Mouse (Mus musculus) heart, embryonic 11.5 days (tissue): ENCODE measurements at regions not wholly inside any gene's neighbourhood (a gene's known extent, or its start where the extent isn't known, plus 50 kb on each side); places are given as distances from the start of the nearest gene placed in this dataset.

Experiments
- ATAC-seq: fragments of 200-750 bp; cut with Nextera tagmentation; replicated peaks from 2 replicates; pipeline ENCODE4 v1.8.0; 2017; ENCODE audit warnings: moderate library complexity; ENCODE audit not compliant: insufficient number of reproducible peaks, low FRiP score, low TSS enrichment
- H3K27ac ChIP-seq: fragments of 300-500 bp; sonication (generic); 2 replicates; pipeline ENCODE4 v1.5.1; 2014; ENCODE audit warnings: mild to moderate bottlenecking, low read depth, low read length
- H3K27me3 ChIP-seq: fragments of 300-500 bp; sonication (generic); 2 replicates; pipeline ENCODE4 v1.6.1; 2014; ENCODE audit warnings: mild to moderate bottlenecking, low read length, mixed read lengths; ENCODE audit not compliant: control insufficient read depth, insufficient read depth
- H3K36me3 ChIP-seq: fragments of 300-500 bp; sonication (generic); 2 replicates; pipeline ENCODE4 v1.6.1; 2014; ENCODE audit warnings: mild to moderate bottlenecking, low read length, moderate library complexity, mixed read lengths; ENCODE audit not compliant: control insufficient read depth, insufficient read depth
- H3K4me1 ChIP-seq: fragments of 300-500 bp; sonication (generic); 2 replicates; pipeline ENCODE4 v1.6.1; 2014; ENCODE audit warnings: low read length; ENCODE audit not compliant: control insufficient read depth, insufficient read depth
- H3K4me2 ChIP-seq: fragments of 300-500 bp; sonication (generic); 2 replicates; pipeline ENCODE4 v1.6.1; 2014; ENCODE audit warnings: mild to moderate bottlenecking, moderate library complexity
- H3K4me3 ChIP-seq: fragments of 300-500 bp; sonication (generic); 2 replicates; pipeline ENCODE4 v1.5.1; 2014; ENCODE audit warnings: low read depth, low read length
- H3K9ac ChIP-seq: fragments of 300-500 bp; sonication (generic); 2 replicates; pipeline ENCODE4 v1.6.1; 2014; ENCODE audit warnings: mild to moderate bottlenecking, low read depth, low read length, moderate library complexity
- H3K9me3 ChIP-seq: fragments of 300-500 bp; sonication (generic); replicated peaks from 2 replicates; pipeline ENCODE4 v1.6.1; 2016; ENCODE audit warnings: low read length; ENCODE audit not compliant: control insufficient read depth
- WGBS: fragments of 180-500 bp; shearing (Covaris S2); extraction: QIAGEN DNeasy Blood & Tissue Kit; methylation state at CpG from one replicate; pipeline ENCODE4 v1.1.7; 2014; ENCODE audit not compliant: insufficient replicate concordance; 5-methylcytosine and 5-hydroxymethylcytosine counted together

GRCm38 (mm10) chr15:88408461-88409379, 191.4 kb upstream of the Zdhhc25 start:
- H3K4me2 ChIP-seq: no peak overlapping the region
- WGBS: 76% methylated on average over 20 of the region's 20 CpGs

GRCm38 (mm10) chr15:88414206-88414605, 185.9 kb upstream of the Zdhhc25 start:
- ATAC-seq: no peak
- no peak overlapping the region for H3K27ac ChIP-seq
- H3K4me1 ChIP-seq: no peaks in the 10 kb centered on the region
- no peaks in the 10 kb centered on the region; the same call in 1 of the 2 replicates for H3K9me3 ChIP-seq
- no peaks in the 10 kb centered on the region for H3K36me3 ChIP-seq
- H3K27me3 ChIP-seq: no peaks in the 10 kb centered on the region
- no peak overlapping the region for H3K4me2 ChIP-seq
- H3K9ac ChIP-seq: no peak overlapping the region
- H3K4me3 ChIP-seq: no peak overlapping the region
- 68% methylated on average over 4 of the region's 4 CpGs for WGBS

More at GRCm38 (mm10) chr15:88408461-88409379, 191.4 kb upstream of the Zdhhc25 start:
- Histone ChIP-seq H3K9me3 (no peaks in the 10 kb centered on the region; the same call in 1 of the 2 replicates), H3K4me3 (no peak overlapping the region), H3K27ac (no peak overlapping the region), H3K9ac (no peak overlapping the region), H3K36me3 (no peaks in the 10 kb centered on the region), H3K4me1 (no peaks in the 10 kb centered on the region), H3K27me3 (no peaks in the 10 kb centered on the region)
- no peak for ATAC-seq

GRCm38 (mm10) chr15:88418881-88419280, 181.2 kb upstream of the Zdhhc25 start:
- Histone ChIP-seq H3K4me1 (no peaks in the 10 kb centered on the region), H3K27ac (no peak overlapping the region), H3K9me3 (peaks cover 6% of the 10 kb centered on the region; the same call in 1 of the 2 replicates), H3K4me3 (no peak overlapping the region), H3K4me2 (no peak overlapping the region), H3K27me3 (no peaks in the 10 kb centered on the region), H3K36me3 (no peaks in the 10 kb centered on the region), H3K9ac (no peak overlapping the region)
- ATAC-seq: no peak
- 67% methylated on average over 8 of the region's 8 CpGs for WGBS

GRCm38 (mm10) chr15:88428441-88428840, 171.7 kb upstream of the Zdhhc25 start:
- Histone ChIP-seq H3K4me3 (no peak overlapping the region), H3K36me3 (no peaks in the 10 kb centered on the region), H3K27ac (no peak overlapping the region), H3K4me1 (no peaks in the 10 kb centered on the region), H3K9me3 (peaks cover 6% of the 10 kb centered on the region), H3K4me2 (no peak overlapping the region), H3K27me3 (no peaks in the 10 kb centered on the region), H3K9ac (no peak overlapping the region)
- WGBS: 64% methylated on average over 7 of the region's 7 CpGs
- no peak for ATAC-seq

GRCm38 (mm10) chr15:88430941-88431340, 169.2 kb upstream of the Zdhhc25 start:
- no peaks in the 10 kb centered on the region for H3K27me3 ChIP-seq
- ATAC-seq: no peak
- no peak overlapping the region for H3K9ac ChIP-seq
- 85% methylated on average over 7 of the region's 7 CpGs for WGBS
- no peak overlapping the region for H3K4me2 ChIP-seq
- no peaks in the 10 kb centered on the region for H3K4me1 ChIP-seq
- peaks cover 4% of the 10 kb centered on the region for H3K9me3 ChIP-seq
- H3K27ac ChIP-seq: no peak overlapping the region
- no peaks in the 10 kb centered on the region for H3K36me3 ChIP-seq
- H3K4me3 ChIP-seq: no peak overlapping the region

GRCm38 (mm10) chr15:88448272-88448671, 151.8 kb upstream of the Zdhhc25 start:
- ATAC-seq: no peak
- H3K4me1 ChIP-seq: no peaks in the 10 kb centered on the region
- WGBS: 72% methylated on average over 4 of the region's 4 CpGs
- no peak overlapping the region for H3K9ac ChIP-seq
- H3K9me3 ChIP-seq: no peaks in the 10 kb centered on the region
- no peak overlapping the region for H3K4me2 ChIP-seq
- H3K27ac ChIP-seq: no peak overlapping the region
- no peaks in the 10 kb centered on the region for H3K27me3 ChIP-seq
- no peaks in the 10 kb centered on the region for H3K36me3 ChIP-seq
- no peak overlapping the region for H3K4me3 ChIP-seq

GRCm38 (mm10) chr15:88451241-88451640, 148.9 kb upstream of the Zdhhc25 start:
- Histone ChIP-seq H3K36me3 (no peaks in the 10 kb centered on the region), H3K9me3 (no peaks in the 10 kb centered on the region), H3K4me2 (no peak overlapping the region), H3K27ac (no peak overlapping the region), H3K4me1 (no peaks in the 10 kb centered on the region), H3K27me3 (no peaks in the 10 kb centered on the region), H3K4me3 (no peak overlapping the region), H3K9ac (no peak overlapping the region)
- no peak for ATAC-seq
- WGBS: 86% methylated on average over 6 of the region's 6 CpGs

GRCm38 (mm10) chr15:88468107-88468506, 132.0 kb upstream of the Zdhhc25 start:
- no peak overlapping the region for H3K4me3 ChIP-seq
- H3K9me3 ChIP-seq: no peaks in the 10 kb centered on the region
- no peak for ATAC-seq
- no peaks in the 10 kb centered on the region for H3K27me3 ChIP-seq
- no peaks in the 10 kb centered on the region for H3K36me3 ChIP-seq
- no peak overlapping the region for H3K27ac ChIP-seq
- no peaks in the 10 kb centered on the region for H3K4me1 ChIP-seq
- 71% methylated on average over 12 of the region's 12 CpGs for WGBS
- no peak overlapping the region for H3K9ac ChIP-seq
- no peak overlapping the region for H3K4me2 ChIP-seq

- WGBS: 35% methylated on average over 2 of the region's 2 CpGs
- Histone ChIP-seq H3K9me3 (no peaks in the 10 kb centered on the region), H3K4me2 (no peak overlapping the region), H3K27me3 (no peaks in the 10 kb centered on the region), H3K4me1 (no peaks in the 10 kb centered on the region), H3K36me3 (no peaks in the 10 kb centered on the region), H3K27ac (no peak overlapping the region), H3K4me3 (no peak overlapping the region), H3K9ac (no peak overlapping the region)
- no peak for ATAC-seq
Measured at GRCm38 (mm10) chr15:88468810-88469209, 131.3 kb upstream of the Zdhhc25 start.
